Mouse (Mus musculus) ES-E14 (cell line): ENCODE data around the gene Adamtsl3.

Experiments
- HCFC1 ChIP-seq: IDR thresholded peaks from 2 replicates; pipeline ENCODE4 v1.6.1; 2012; ENCODE audit warnings: low read length, inconsistent platforms, borderline replicate concordance; ENCODE audit not compliant: insufficient read depth
- ZC3H11A ChIP-seq: IDR thresholded peaks from 2 replicates; pipeline ENCODE4 v1.6.1; 2012; ENCODE audit warnings: low read depth, mild to moderate bottlenecking, inconsistent platforms, low read length, borderline replicate concordance
- ZNF384 ChIP-seq: IDR thresholded peaks from 2 replicates; pipeline ENCODE4 v1.6.1; 2012; ENCODE audit warnings: low read depth, low read length, inconsistent platforms

DNA sequence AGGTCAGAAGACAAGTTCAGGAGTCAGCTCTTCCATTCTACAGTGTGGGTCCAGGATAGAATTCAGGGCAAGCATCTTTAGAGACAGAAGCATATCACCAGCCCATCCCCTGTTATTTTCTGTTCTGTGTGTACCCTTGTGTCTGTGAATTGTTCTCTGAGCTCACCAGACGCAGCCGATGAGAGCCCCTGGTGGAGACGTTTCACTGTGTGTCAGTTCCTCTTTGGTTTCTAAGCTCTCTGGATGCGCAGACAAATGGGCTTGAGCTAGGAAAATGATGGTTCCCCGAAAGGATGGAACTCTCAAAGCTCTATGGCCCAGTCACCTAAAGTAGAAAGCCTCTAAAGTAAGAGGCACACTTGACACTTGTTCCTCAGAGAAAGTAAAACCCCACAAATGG, 246.3 kb downstream of the Adamtsl3 start:
- TF ChIP-seq HCFC1 (no peak), ZNF384 (no peak), ZC3H11A (no peak)
